Mouse (Mus musculus): ENCODE data around the gene Gm20388. TPM values are rescaled to one million over a fixed set of nuclear protein-coding genes. Genes with fewer than 3 reads are reported as not detected.
"Not testable (repeated sequence)": the region's sequence is repeated elsewhere in the genome, so short reads cannot be mapped to it uniquely, and the experiment has no call there.

The Gm20388 gene
- polyA plus RNA-seq, 1 experiment from 2014 or later = 5.3 TPM

GRCm38 (mm10) chr8:121436656-121437055 is 1526.0 kb downstream of the Gm20388 start:
- Histone ChIP-seq H3K9ac (ENCODE audit: low read depth, low read length) (no peak overlapping the region), H3K4me3 (ENCODE audit: low read depth, low read length) (no peak overlapping the region), H3K4me2 (no peak overlapping the region), H3K9me3 (ENCODE audit: control insufficient read depth, low read length) (no peaks in the 10 kb centered on the region), H3K27ac (ENCODE audit: low read depth, low read length) (no peak overlapping the region), H3K27me3 (replicated peaks; ENCODE audit: control insufficient read depth, insufficient read depth, low read length) (peaks cover 5% of the 10 kb centered on the region; the same call in 1 of the 2 replicates), H3K36me3 (ENCODE audit: control insufficient read depth, insufficient read depth, low read length) (no peaks in the 10 kb centered on the region), H3K4me1 (replicated peaks; ENCODE audit: control insufficient read depth, insufficient read depth, low read length) (no peaks in the 10 kb centered on the region)
- ATAC-seq (replicated peaks; ENCODE audit: low FRiP score) (no peak), DNase-seq (ENCODE audit: low spot score) (no peak)
- WGBS = 57% methylated on average over 5 of the region's 5 CpGs

DNA sequence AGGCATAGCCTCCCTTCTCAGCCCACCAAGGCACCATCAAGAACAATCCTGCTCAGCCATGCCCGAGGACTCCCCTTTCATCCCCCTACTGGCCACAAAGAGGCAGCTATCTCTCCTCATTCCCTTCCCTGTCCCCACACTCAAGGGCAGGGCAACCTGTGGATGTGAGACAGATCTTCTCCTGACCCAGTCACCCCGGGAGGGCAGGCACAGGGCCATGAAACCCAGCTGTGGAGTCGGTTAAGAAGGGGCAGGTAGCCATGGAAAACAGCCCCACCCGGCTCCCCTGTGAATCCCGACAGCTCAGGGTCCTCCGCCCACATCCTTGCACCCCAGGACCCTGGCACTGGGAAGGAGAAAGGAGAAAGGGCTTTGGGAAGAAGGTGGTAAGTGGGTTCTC is 1526.9 kb downstream of the Gm20388 start:
- peaks cover 5% of the 10 kb centered on the region; the same call in 1 of the 2 replicates for H3K27me3 ChIP-seq (replicated peaks; ENCODE audit: control insufficient read depth, insufficient read depth, low read length)
- ATAC-seq (replicated peaks; ENCODE audit: low FRiP score) (no peak), DNase-seq (ENCODE audit: low spot score) (no peak)
- 65% methylated on average over 6 of the region's 6 CpGs for WGBS
- H3K9ac ChIP-seq (ENCODE audit: low read depth, low read length) = no peak overlapping the region
- H3K4me3 ChIP-seq (ENCODE audit: low read depth, low read length) = no peak overlapping the region
- no peak overlapping the region for H3K4me2 ChIP-seq
- no peaks in the 10 kb centered on the region for H3K4me1 ChIP-seq (replicated peaks; ENCODE audit: control insufficient read depth, insufficient read depth, low read length)
- H3K36me3 ChIP-seq (ENCODE audit: control insufficient read depth, insufficient read depth, low read length) = no peaks in the 10 kb centered on the region
- no peaks in the 10 kb centered on the region for H3K9me3 ChIP-seq (ENCODE audit: control insufficient read depth, low read length)
- no peak overlapping the region for H3K27ac ChIP-seq (ENCODE audit: low read depth, low read length)

GRCm38 (mm10) chr8:121438111-121438510 is 1527.5 kb downstream of the Gm20388 start:
- WGBS = 61% methylated on average over 6 of the region's 6 CpGs
- Histone ChIP-seq H3K36me3 (ENCODE audit: control insufficient read depth, insufficient read depth, low read length) (no peaks in the 10 kb centered on the region), H3K9me3 (ENCODE audit: control insufficient read depth, low read length) (no peaks in the 10 kb centered on the region), H3K4me3 (ENCODE audit: low read depth, low read length) (no peak overlapping the region), H3K4me1 (replicated peaks; ENCODE audit: control insufficient read depth, insufficient read depth, low read length) (no peaks in the 10 kb centered on the region), H3K27ac (ENCODE audit: low read depth, low read length) (no peak overlapping the region), H3K9ac (ENCODE audit: low read depth, low read length) (no peak overlapping the region), H3K4me2 (no peak overlapping the region), H3K27me3 (replicated peaks; ENCODE audit: control insufficient read depth, insufficient read depth, low read length) (no peaks in the 10 kb centered on the region)
- ATAC-seq (replicated peaks; ENCODE audit: low FRiP score) = no peak
- no peak for DNase-seq (ENCODE audit: low spot score)

DNA sequence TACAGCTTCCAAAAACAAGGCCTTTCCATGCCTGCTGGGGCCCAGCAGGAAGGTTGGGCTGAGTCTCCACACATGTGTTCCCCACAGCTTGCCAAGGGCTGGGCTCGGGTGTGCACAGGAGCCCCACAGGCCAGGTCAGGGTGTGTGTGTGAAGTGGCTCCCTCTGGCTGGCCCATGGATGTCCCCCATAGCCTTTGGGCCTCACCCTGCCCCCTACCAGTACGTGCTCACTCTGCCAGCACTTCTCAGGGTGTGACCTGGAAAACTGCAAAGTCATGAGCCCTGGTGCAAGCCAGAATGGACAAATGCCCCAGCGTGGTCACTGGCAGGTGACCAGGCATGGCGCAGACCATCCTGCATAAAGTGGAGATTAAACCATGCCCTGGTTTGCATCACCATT is 1528.7 kb downstream of the Gm20388 start:
- H3K9ac ChIP-seq (ENCODE audit: low read depth, low read length) = no peak overlapping the region
- H3K27me3 ChIP-seq (replicated peaks; ENCODE audit: control insufficient read depth, insufficient read depth, low read length) = no peaks in the 10 kb centered on the region
- no peaks in the 10 kb centered on the region for H3K36me3 ChIP-seq (ENCODE audit: control insufficient read depth, insufficient read depth, low read length)
- no peak overlapping the region for H3K4me3 ChIP-seq (ENCODE audit: low read depth, low read length)
- H3K27ac ChIP-seq (ENCODE audit: low read depth, low read length) = no peak overlapping the region
- H3K4me1 ChIP-seq (replicated peaks; ENCODE audit: control insufficient read depth, insufficient read depth, low read length) = no peaks in the 10 kb centered on the region
- ATAC-seq (replicated peaks; ENCODE audit: low FRiP score) (no peak), DNase-seq (ENCODE audit: low spot score) (no peak)
- H3K9me3 ChIP-seq (ENCODE audit: control insufficient read depth, low read length) = no peaks in the 10 kb centered on the region
- no peak overlapping the region for H3K4me2 ChIP-seq
- 75% methylated on average over 4 of the region's 4 CpGs for WGBS

DNA sequence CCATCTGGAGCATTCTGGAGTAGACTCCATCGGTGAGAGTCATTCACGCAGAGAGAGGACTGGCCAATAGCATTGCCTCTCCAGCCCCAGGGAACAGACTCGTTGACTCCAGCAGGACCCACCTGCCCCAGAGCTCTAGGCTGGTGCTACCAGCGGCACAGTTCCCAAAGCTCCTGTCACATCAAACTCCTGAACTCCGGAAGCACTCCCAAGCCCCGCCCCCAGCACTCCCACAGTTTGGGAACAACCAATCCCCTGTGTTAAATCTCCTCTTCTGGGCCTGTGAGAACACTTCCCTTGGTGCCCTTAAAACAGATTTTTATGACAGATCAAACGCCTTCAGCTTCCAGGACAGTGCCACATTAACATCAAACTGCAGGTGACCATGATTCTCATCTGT is 1532.7 kb downstream of the Gm20388 start:
- no peak for ATAC-seq (replicated peaks; ENCODE audit: low FRiP score)
- no peaks in the 10 kb centered on the region for H3K4me1 ChIP-seq (replicated peaks; ENCODE audit: control insufficient read depth, insufficient read depth, low read length)
- H3K36me3 ChIP-seq (ENCODE audit: control insufficient read depth, insufficient read depth, low read length) = no peaks in the 10 kb centered on the region
- no peak overlapping the region for H3K4me2 ChIP-seq
- no peak overlapping the region for H3K9ac ChIP-seq (ENCODE audit: low read depth, low read length)
- WGBS = 61% methylated on average over 7 of the region's 7 CpGs
- H3K27ac ChIP-seq (ENCODE audit: low read depth, low read length) = no peak overlapping the region
- no peaks in the 10 kb centered on the region for H3K27me3 ChIP-seq (replicated peaks; ENCODE audit: control insufficient read depth, insufficient read depth, low read length)
- H3K4me3 ChIP-seq (ENCODE audit: low read depth, low read length) = no peak overlapping the region
- DNase-seq (ENCODE audit: low spot score) = no peak
- no peaks in the 10 kb centered on the region for H3K9me3 ChIP-seq (ENCODE audit: control insufficient read depth, low read length)

DNA sequence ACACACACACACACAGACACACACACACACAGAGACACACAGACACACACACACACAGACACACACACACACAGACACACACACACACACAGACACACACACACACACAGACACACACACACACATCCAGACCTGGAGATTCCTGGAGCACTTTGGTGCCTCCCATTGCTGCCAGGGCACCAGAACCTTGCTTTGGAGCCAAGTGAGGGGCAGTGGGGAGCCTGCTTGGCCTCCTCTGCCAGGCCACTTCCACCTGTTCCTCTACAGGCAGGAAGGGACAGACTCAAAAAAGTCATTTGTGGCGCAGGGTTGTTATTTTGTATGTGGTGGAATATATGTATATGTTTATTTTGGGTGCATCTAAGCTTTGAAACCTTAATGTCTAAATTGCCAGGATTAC is 1533.9 kb downstream of the Gm20388 start:
- DNase-seq (ENCODE audit: low spot score); H3K4me3 ChIP-seq (ENCODE audit: low read depth, low read length); H3K9ac ChIP-seq (ENCODE audit: low read depth, low read length); H3K27me3 ChIP-seq (replicated peaks; ENCODE audit: control insufficient read depth, insufficient read depth, low read length); H3K9me3 ChIP-seq (ENCODE audit: control insufficient read depth, low read length); H3K36me3 ChIP-seq (ENCODE audit: control insufficient read depth, insufficient read depth, low read length); H3K4me2 ChIP-seq; ATAC-seq (replicated peaks; ENCODE audit: low FRiP score); H3K4me1 ChIP-seq (replicated peaks; ENCODE audit: control insufficient read depth, insufficient read depth, low read length); H3K27ac ChIP-seq (ENCODE audit: low read depth, low read length): not testable (repeated sequence)
- WGBS = 90% methylated on average over 1 of the region's 1 CpGs

DNA sequence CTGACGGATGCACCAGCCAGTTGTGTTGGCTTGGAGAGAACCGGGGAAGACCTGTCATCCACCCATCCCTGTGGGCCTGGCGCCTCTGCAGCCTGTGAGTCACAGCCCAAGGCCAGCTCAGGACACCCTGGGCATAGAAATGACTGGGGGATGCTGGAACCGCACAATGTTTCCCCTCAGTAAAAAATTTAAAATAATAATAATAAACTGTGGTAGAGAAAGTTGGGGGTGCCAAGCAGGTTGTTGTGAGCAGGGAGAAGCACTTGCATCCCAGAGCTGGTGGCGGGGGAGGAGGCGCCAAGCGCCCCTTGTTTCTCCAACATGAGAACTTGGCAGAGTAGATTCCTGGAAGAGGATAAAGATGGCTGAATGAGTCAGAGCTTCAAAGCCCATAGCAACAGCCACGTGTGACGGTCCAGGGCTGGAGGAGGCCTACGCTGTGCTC is 1534.4 kb downstream of the Gm20388 start:
- H3K4me3 ChIP-seq (ENCODE audit: low read depth, low read length) = no peak overlapping the region
- DNase-seq (ENCODE audit: low spot score) (no peak), ATAC-seq (replicated peaks; ENCODE audit: low FRiP score) (no peak)
- no peak overlapping the region for H3K27ac ChIP-seq (ENCODE audit: low read depth, low read length)
- H3K9me3 ChIP-seq (ENCODE audit: control insufficient read depth, low read length) = no peaks in the 10 kb centered on the region
- H3K4me1 ChIP-seq (replicated peaks; ENCODE audit: control insufficient read depth, insufficient read depth, low read length) = no peaks in the 10 kb centered on the region
- H3K27me3 ChIP-seq (replicated peaks; ENCODE audit: control insufficient read depth, insufficient read depth, low read length) = no peaks in the 10 kb centered on the region
- WGBS = 84% methylated on average over 10 of the region's 10 CpGs
- no peak overlapping the region for H3K9ac ChIP-seq (ENCODE audit: low read depth, low read length)
- no peaks in the 10 kb centered on the region for H3K36me3 ChIP-seq (ENCODE audit: control insufficient read depth, insufficient read depth, low read length)
- no peak overlapping the region for H3K4me2 ChIP-seq

DNA sequence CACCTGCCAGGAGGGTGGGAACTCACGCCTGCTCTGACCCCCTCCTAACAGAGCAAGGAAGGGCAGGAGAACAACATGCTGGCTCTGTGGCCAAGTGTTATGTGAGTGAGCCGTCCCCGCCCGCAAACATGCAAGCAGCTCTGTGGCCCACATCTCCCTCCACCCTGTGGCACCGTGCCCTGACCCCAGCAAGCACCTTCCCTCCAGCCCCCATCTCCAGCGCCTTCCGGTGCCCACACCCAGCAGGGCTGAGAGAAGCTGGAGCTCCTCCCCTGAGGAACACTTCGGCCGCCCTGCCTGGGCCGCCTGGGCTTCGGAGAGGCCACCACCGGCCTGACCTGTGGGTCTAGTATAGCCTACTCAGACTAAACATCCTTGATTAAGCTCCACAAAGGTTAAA is 1535.5 kb downstream of the Gm20388 start:
- ATAC-seq (replicated peaks; ENCODE audit: low FRiP score) = no peak
- 82% methylated on average over 12 of the region's 12 CpGs for WGBS

DNA sequence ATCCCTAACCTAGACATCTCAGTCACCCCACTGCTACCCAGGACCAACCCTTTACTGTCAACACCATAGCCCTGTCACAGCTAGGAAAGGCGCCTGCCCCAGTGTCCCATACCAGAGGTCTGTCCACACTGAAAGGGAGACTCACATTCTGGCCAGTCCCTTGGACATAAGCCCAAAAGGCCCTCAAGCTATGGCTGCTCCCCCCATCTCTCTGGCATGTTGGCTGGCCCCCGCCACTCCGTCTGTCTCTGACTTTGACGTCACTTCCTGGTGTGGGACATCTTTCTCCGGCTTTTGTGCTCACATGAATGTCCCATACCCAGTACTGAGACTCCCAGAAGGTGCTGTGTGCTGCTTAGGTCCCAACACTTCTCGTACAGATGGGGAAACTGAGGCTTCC is 1536.2 kb downstream of the Gm20388 start:
- 71% methylated on average over 6 of the region's 6 CpGs for WGBS
- Histone ChIP-seq H3K4me1 (replicated peaks; ENCODE audit: control insufficient read depth, insufficient read depth, low read length) (no peaks in the 10 kb centered on the region), H3K9ac (ENCODE audit: low read depth, low read length) (no peak overlapping the region), H3K4me3 (ENCODE audit: low read depth, low read length) (no peak overlapping the region), H3K27ac (ENCODE audit: low read depth, low read length) (no peak overlapping the region), H3K27me3 (replicated peaks; ENCODE audit: control insufficient read depth, insufficient read depth, low read length) (no peaks in the 10 kb centered on the region), H3K9me3 (ENCODE audit: control insufficient read depth, low read length) (no peaks in the 10 kb centered on the region), H3K4me2 (no peak overlapping the region), H3K36me3 (ENCODE audit: control insufficient read depth, insufficient read depth, low read length) (no peaks in the 10 kb centered on the region)
- DNase-seq (ENCODE audit: low spot score) = no peak
- ATAC-seq (replicated peaks; ENCODE audit: low FRiP score) = no peak

More for the DNA sequence above, 1535.5 kb downstream of the Gm20388 start:
- H3K27me3 ChIP-seq (replicated peaks; ENCODE audit: control insufficient read depth, insufficient read depth, low read length) = no peaks in the 10 kb centered on the region
- H3K27ac ChIP-seq (ENCODE audit: low read depth, low read length) = no peak overlapping the region
- no peak overlapping the region for H3K4me3 ChIP-seq (ENCODE audit: low read depth, low read length)
- no peak for DNase-seq (ENCODE audit: low spot score)
- H3K4me1 ChIP-seq (replicated peaks; ENCODE audit: control insufficient read depth, insufficient read depth, low read length) = no peaks in the 10 kb centered on the region
- H3K4me2 ChIP-seq = no peak overlapping the region
- H3K9me3 ChIP-seq (ENCODE audit: control insufficient read depth, low read length) = no peaks in the 10 kb centered on the region
- H3K36me3 ChIP-seq (ENCODE audit: control insufficient read depth, insufficient read depth, low read length) = no peaks in the 10 kb centered on the region
- no peak overlapping the region for H3K9ac ChIP-seq (ENCODE audit: low read depth, low read length)
